Mouse (Mus musculus) ES-Bruce4 (cell line): ENCODE measurements at regions not wholly inside any gene's neighbourhood (a gene's known extent, or its start where the extent isn't known, plus 50 kb on each side); places are given as distances from the start of the nearest gene placed in this dataset.

ENCODE experiments used
- EP300 ChIP-seq: IDR thresholded peaks from 2 replicates; pipeline ENCODE4 v1.6.1; 2011; ENCODE audit warnings: low read depth, low read length; ENCODE audit not compliant: insufficient read depth
- POLR2A ChIP-seq: IDR thresholded peaks from one replicate; pipeline ENCODE4 v1.8.1; 2011; ENCODE audit warnings: low read length; ENCODE audit not compliant: insufficient read depth

DNA sequence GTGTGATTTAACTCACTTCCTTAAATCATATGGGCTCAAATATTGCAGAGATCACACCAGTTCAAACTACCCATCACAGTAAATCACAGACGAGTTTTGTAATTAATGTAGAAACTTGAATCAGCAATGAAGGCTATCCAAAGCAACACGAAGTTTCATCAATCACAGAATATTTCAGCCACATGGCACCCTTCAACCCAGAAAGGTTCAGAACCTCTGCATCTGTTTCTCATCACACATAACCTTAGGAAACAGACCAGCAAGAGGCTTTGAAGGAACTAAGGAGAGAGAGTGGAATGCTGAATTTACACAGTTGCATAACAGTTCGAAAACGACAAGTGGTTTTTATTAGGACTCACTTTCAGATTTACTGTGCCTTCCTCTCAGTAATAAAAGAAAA is 1494.0 kb upstream of the Sel1l start:
- TF ChIP-seq POLR2A (no peak), EP300 (no peak)
